Mouse (Mus musculus) Patski (cell line): Measurements from ENCODE around the gene Mrpl4. TPM values are rescaled to one million over a fixed set of nuclear protein-coding genes. Genes with fewer than 3 reads are reported as not detected.
A peak's percentile ranks its signal among the peaks of the same experiment; 100 is the strongest.

Source experiments
- ATAC-seq: fragments of 100-300 bp; one replicate; pipeline ENCODE4 v1.8.0; 2021
- CTCF ChIA-PET: fragments of 350-600 bp; sonication (Branson Sonifier 250); formaldehyde crosslinking; loops from one replicate; lab custom pipeline; 2022; ENCODE audit warnings: inconsistent platforms; lab: Charles Lee
- POLR2A ChIA-PET: fragments of 350-600 bp; sonication (Branson Sonifier 250); formaldehyde crosslinking; loops from one replicate; lab custom pipeline; 2022; ENCODE audit warnings: antibody characterized with exemption, inconsistent platforms; lab: Charles Lee
- DNase-seq: peaks from one replicate; pipeline ENCODE4 v3.0.0-alpha.2; 2011; ENCODE audit warnings: low read depth, low spot score
- H3K27me3 ChIP-seq: fragments of 371-371 bp; one replicate; pipeline ENCODE4 v1.5.1; 2021
- CTCF ChIP-seq: fragments of 100-300 bp; IDR thresholded peaks from one replicate; pipeline ENCODE4 v1.5.1; 2021
- in situ Hi-C: fragments of 300-500 bp; cut with MboI; formaldehyde crosslinking; loops from 3 replicates; pipeline ENCODE4 v1.11.1; 2018; ENCODE audit warnings: low pct_unique_long_range_greater_than_20kb, mixed read lengths
- polyA plus RNA-seq: library from polyadenylated mRNA; unstranded; gene quantifications from one replicate; pipeline ENCODE4 v1.2.3, GENCODE M21; 2021

Mrpl4 gene
- 89.1 TPM for polyA plus RNA-seq

DNA sequence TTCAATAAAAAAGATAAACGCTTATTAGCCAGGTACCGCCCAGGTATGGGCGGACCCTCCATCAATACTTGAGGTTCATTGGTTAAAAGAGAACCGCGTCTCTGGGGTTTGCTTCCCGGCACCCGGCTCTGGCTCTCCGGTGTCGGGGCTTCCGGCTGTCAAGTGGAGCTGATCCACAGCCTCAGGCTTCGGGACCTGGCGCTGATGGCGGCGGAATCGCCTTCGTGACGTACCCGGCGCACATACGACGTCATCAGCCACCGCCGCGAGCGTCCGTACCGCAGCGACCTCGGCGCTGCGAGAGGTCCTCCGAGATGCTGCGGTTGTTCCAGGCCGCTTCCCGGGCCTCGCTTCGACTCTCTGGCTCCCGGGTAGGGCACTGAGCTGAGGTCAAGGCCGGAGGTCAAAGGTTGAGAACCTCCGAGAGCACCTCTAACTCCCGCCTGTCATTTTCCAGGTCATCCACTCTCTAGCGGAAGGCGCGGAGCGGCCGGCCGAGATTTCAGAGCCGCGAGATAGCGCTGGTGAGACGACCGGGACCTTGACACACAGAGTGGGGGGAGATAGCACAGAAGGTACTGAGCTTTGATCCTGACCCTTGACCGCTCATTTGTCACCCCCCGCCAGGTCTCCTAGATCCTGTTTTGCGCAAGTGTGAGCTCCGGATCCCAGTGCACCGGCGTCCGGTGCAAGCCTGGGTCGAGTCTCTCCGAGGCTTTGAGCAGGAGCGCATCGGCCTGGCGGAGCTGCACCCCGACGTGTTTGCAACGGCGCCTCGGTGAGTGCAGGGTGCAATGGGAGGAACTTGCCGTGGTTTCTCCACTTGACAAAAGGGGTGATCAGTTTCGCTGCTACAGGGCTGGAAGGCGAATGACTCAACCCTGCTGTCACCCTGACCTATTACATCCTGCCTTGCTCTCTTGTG is at the start of gene Mrpl4:
Mrpl4 (plus strand) TSS at position 112 of the 925 bp plus-strand sequence.
- in situ Hi-C loops, result loop anchor here (5.0 kb wide), 2 partner anchors 56 to 91 kb away; no protein-coding TSS in a partner anchor
- ATAC-seq (peak; percentile 68), DNase-seq (no peak)
- CTCF ChIA-PET, result interaction anchor here (1.2 to 1.4 kb wide), 2 partner anchors 104 to 125 kb away, joined by 3 to 5 read pairs; partner anchors contain the start of gene Eif3g
- TF ChIP-seq CTCF, result no peak
- POLR2A ChIA-PET, result interaction anchor here (0.9 kb wide), 1 partner anchor 59 kb away, joined by 3 read pairs; no protein-coding TSS in a partner anchor
- no peaks in the 10 kb centered on the region for H3K27me3 ChIP-seq

DNA sequence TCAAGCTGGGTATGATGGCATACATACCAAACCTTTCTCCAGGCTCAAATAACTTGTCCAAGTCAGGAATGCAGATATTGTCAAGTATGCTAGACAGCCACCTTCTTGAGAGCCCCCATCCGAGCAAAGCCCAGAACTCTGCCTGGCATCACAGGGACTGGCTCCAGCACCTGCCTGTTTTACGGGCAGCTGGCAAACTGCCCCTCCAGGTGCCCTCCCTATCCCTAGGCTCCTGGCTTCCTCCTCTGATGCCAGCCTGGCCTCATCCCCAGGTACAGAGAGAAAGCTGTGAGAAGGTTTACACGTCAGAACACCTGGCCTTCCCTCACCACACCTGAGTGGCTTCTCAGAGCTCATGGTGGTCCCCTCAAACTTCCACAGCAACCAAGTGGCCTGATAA is 45.5 kb upstream of the Mrpl4 start:
- ChIA-PET POLR2A (no interaction called here), CTCF (interaction anchor here (1.5 kb wide), 1 partner anchor 12 kb away, joined by 4 read pairs; no protein-coding TSS in a partner anchor)
- ATAC-seq (no peak), DNase-seq (no peak)
- in situ Hi-C loops, result no loop called here
- no peaks in the 10 kb centered on the region for H3K27me3 ChIP-seq
- TF ChIP-seq CTCF, result no peak

- DNase-seq, result no peak
- in situ Hi-C loops, result no loop called here
- ChIA-PET CTCF (no interaction called here), POLR2A (no interaction called here)
- no peaks in the 10 kb centered on the region for H3K27me3 ChIP-seq
- no peak for ATAC-seq
- no peak for TF ChIP-seq CTCF
Observed at GRCm38 (mm10) chr9:20959430-20959938, 43.1 kb upstream of the Mrpl4 start, which contains the start of gene Dnmt1. Gene Dnmt1, minus strand, starts transcription at chr9:20959888.

- ATAC-seq (no peak), DNase-seq (no peak)
- TF ChIP-seq CTCF, result no peak
- CTCF ChIA-PET, result no interaction called here
- POLR2A ChIA-PET, result no interaction called here
- in situ Hi-C loops, result no loop called here
- no peaks in the 10 kb centered on the region for H3K27me3 ChIP-seq
Observed at GRCm38 (mm10) chr9:20961557-20961956, 41.0 kb upstream of the Mrpl4 start.

- ATAC-seq, result no peak
- TF ChIP-seq CTCF, result no peak
- DNase-seq, result no peak
- CTCF ChIA-PET, result no interaction called here
- in situ Hi-C loops, result no loop called here
- POLR2A ChIA-PET, result no interaction called here
- H3K27me3 ChIP-seq, result no peaks in the 10 kb centered on the region
Observed at GRCm38 (mm10) chr9:20965606-20966005, 36.9 kb upstream of the Mrpl4 start.

DNA sequence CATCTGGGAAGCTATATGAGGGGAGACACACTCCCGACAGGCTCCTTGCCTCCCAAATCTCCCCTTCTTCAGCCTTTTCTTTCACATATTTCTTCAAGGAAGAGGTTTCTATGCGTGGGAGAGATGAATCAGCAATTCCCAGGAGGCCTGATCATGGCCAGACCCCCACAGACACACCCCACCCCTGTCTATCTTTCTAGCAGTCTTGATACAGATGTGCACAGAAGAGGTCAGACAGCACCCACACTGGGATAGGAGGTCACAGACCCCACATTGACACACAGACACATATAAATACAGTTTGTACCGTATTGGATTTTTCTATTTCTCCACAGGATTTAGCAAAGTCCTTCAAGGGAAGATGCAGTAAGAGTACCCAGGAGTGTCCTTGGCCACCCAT is 36.5 kb upstream of the Mrpl4 start:
- ChIA-PET CTCF (no interaction called here), POLR2A (no interaction called here)
- in situ Hi-C loops, result no loop called here
- no peaks in the 10 kb centered on the region for H3K27me3 ChIP-seq
- no peak for TF ChIP-seq CTCF
- DNase-seq (no peak), ATAC-seq (no peak)

DNA sequence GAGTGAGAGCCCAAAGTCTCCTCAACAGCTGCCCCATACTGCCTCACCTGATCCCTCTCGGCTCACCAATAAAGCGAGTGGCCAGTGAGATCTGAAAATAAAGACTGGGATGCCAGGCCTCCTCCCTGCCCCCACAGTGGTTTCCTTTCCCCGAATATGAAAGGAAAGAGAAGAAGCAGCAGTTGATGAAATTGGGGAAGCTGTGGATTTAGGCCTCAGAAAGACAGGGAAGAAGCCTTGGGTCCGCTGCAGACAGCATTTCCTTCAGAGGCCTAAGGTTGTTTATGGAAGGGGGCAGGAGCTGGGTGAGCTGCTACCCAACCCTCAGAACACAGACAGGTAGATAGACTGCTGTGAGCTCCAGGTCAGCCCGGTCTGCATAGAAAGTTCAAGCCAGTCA is 35.8 kb upstream of the Mrpl4 start:
- CTCF ChIA-PET, result no interaction called here

DNA sequence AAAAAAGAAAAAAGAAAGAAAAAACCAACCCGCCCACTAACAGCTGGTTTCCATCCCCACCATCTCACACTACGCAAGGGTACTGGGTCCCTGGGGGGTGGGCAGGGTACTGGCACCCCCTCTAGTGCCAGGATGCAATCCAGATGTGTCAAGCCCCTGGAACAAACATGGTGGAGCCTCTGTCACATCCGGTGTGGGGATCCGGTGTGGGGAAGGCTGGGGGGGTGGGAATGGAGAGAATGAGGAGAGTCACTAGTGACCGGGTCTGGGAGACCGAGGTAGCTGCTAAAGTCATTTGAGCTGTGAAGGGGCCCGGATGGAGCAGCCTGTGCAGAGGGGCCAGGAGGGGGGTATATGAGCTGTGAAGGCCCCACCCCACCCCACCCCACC is 30.8 kb upstream of the Mrpl4 start:
- in situ Hi-C loops, result no loop called here
- H3K27me3 ChIP-seq, result no peaks in the 10 kb centered on the region
- DNase-seq (no peak), ATAC-seq (no peak)
- TF ChIP-seq CTCF, result no peak
- POLR2A ChIA-PET, result no interaction called here
- CTCF ChIA-PET, result interaction anchor here (1.0 kb wide), 1 partner anchor 16 kb away, joined by 3 read pairs; no protein-coding TSS in a partner anchor

More for the DNA sequence above, 35.8 kb upstream of the Mrpl4 start:
- H3K27me3 ChIP-seq, result no peaks in the 10 kb centered on the region
- TF ChIP-seq CTCF, result no peak
- DNase-seq (no peak), ATAC-seq (no peak)
- in situ Hi-C loops, result no loop called here
- POLR2A ChIA-PET, result no interaction called here

DNA sequence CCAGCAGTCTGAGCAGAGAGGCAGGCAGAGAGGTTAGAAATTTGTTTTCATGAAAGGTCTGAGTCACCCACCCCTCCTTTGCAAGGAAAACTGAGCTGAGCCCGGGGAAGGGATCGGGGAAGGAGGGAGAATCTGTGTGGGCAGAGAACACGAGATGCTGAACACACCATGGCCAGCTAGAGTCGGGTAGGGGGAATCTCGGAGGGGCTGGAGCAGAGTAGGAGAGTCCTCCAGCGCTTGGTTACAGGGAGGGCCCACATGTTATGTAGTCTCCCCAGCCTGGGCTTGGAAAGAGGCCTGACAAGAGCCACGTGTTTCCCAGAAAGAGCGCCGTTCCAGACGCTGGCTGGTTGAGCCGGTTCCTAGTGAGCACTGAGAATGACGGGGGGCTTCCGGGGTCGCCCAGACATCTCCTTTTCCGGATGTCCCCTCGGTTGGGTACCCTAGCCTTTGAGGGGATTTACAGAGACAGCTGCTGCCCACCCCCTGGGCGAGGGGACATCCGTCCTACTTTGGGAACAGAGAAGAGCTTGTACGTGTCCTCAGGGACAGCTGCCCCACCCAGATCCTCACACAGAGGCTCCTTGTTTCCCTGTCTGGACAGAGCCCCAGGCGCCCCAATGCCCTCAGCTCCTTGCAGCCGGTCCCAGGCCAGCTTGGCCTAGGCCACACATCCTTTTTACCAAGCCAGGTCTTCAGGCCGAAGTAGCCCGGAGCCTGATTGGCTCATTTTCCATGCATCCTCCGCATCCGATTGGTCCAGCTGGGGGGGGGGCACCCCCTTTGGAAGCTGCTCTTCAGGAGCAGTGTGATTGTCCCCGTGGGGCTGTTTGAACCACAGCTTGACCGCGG is 30.2 kb upstream of the Mrpl4 start:
- no peak for TF ChIP-seq CTCF
- DNase-seq (no peak), ATAC-seq (no peak)
- CTCF ChIA-PET, result interaction anchor here (1.0 kb wide), 1 partner anchor 16 kb away, joined by 3 read pairs; no protein-coding TSS in a partner anchor
- POLR2A ChIA-PET, result interaction anchor here (0.8 kb wide), 1 partner anchor 10 kb away, joined by 3 read pairs; no protein-coding TSS in a partner anchor
- in situ Hi-C loops, result no loop called here
- no peaks in the 10 kb centered on the region for H3K27me3 ChIP-seq
